Mouse (Mus musculus): ENCODE measurements around the gene Gm49380.
"Not testable (repeated sequence)": the region's sequence is repeated elsewhere in the genome, so short reads cannot be mapped to it uniquely, and the experiment has no call there.

The Gm49380 gene

GRCm38 (mm10) chr9:44125026-44125425 lies 11.7 kb upstream of the Gm49380 start:
- no peak for DNase-seq (ENCODE audit: low spot score)

- no peak for DNase-seq (ENCODE audit: low spot score)
These were observed 11.0 kb upstream of the Gm49380 start for GRCm38 (mm10) chr9:44124317-44124716.

DNA sequence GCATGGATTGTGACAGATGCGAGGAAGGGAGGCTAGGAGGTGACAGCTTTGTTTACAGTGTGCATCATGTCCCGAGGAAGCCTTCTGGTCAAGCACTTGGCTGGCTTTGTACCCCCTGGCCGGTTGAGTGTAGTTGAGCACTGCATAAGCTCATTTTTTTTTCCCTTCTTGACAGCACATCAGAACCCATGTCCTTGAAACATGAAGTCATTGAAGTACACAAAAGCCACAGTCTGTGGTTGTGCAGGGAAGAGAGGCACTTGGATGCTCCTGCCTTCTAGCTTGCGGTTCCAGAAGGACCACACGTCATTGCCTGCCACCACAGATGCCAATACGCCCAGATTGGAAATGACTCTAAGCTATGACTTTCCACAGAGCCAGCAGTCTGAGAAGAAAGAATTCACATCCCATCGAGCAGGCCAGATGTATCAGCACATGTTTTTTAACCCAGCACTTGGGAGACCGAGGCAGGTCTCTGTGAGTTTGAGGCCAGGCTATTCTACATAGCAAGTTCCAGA lies 6.7 kb upstream of the Gm49380 start:
- no peak for DNase-seq (ENCODE audit: low spot score)

- no peak for DNase-seq (ENCODE audit: low spot score)
These were observed 5.7 kb upstream of the Gm49380 start for GRCm38 (mm10) chr9:44119011-44119410.

DNA sequence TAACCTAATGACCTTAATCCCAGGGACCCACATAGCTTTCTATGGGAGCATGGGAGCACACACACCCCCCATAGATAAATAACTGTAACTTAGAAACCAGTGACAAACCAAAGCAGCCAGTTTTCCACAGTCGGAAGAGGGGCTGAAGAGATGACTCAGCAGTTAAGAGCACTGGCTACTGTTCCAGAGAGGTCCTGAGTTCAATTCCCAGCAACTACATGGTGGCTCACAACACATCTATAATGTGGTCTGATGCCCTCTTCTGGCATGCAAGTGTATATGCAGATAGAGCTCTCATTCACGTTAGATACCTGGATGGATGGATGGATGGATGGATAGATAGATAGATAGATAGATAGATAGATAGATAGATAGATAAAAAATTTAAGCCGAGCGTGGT lies 2.9 kb upstream of the Gm49380 start:
- DNase-seq (ENCODE audit: low spot score): no peak

DNA sequence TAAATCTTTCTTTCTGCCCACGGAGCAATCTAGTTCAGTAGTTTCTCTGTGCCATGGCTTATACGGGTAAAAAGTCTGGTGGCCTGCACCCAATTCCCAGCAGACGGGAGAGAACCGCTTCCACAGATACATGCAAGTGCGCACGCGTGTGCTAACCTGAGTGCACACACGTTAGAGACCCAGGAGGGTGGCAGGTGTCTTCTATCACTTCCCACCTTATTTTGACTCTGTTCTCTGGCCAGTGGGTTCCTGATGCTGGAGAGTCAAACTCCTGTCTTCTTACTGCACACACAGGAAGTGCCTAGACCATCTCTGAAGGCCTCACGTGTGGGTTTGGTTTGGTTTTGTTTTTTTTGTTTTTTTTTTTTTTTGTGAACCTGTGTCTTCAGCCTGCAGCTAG lies 2.3 kb upstream of the Gm49380 start:
- no peak for DNase-seq (ENCODE audit: low spot score)

GRCm38 (mm10) chr9:44114453-44114852 lies 1.2 kb upstream of the Gm49380 start:
- no peak for DNase-seq (ENCODE audit: low spot score)

DNA sequence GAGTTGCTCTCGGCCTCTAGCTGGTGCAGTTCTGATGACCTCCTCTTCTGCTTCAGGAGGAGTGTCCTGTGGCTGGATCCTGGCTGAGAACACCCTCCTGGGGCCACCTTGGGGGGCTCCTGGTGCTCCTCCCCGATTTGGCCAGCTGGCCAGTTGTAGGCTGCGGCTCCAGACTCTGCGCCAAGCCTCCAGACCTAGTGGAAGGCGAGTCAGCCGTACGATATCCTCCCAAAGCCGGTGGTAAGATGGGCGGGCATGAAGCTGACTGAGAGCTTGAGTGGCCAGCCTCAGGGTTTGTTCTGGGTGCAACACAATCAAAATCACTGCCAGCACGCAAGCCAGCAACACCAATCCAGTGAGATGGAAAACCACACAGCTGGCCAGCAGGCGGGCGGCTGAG lies 1.4 kb downstream of the Gm49380 start:
- not testable (repeated sequence) for DNase-seq (ENCODE audit: low spot score)

- peak; percentile 75 for DNase-seq (ENCODE audit: low spot score)
These were observed 3.8 kb downstream of the Gm49380 start for GRCm38 (mm10) chr9:44109360-44110095.

GRCm38 (mm10) chr9:44108269-44109055 lies 4.8 kb downstream of the Gm49380 start:
- no peak for DNase-seq (ENCODE audit: low spot score)

- DNase-seq (ENCODE audit: low spot score): no peak
These were observed 5.6 kb downstream of the Gm49380 start for GRCm38 (mm10) chr9:44107557-44108179.

DNA sequence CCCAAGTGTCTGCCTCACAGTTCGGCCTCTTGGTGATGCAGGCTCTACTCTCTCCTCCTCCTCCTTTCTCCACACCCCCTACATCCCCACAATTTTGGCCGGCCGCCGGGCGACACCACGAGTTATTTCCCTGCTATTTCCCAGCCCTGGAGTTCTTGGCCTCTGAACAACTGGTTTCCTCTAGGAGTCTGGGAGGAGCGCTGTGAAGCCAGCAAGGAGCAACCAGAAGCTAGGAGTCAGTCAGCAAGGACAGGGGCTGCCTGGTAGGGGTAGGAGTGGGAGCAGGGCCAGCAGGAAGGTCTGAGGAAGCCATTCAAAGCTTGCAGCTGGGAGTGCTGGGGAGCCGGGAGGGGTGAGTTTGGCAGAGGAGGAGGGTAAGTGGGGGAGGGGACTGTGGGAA lies 6.2 kb downstream of the Gm49380 start, which contains the start of gene C1qtnf5:
C1qtnf5 (plus strand) TSS at position 136 of the 400 bp plus-strand sequence.
- peak; percentile 91 for DNase-seq (ENCODE audit: low spot score)

DNA sequence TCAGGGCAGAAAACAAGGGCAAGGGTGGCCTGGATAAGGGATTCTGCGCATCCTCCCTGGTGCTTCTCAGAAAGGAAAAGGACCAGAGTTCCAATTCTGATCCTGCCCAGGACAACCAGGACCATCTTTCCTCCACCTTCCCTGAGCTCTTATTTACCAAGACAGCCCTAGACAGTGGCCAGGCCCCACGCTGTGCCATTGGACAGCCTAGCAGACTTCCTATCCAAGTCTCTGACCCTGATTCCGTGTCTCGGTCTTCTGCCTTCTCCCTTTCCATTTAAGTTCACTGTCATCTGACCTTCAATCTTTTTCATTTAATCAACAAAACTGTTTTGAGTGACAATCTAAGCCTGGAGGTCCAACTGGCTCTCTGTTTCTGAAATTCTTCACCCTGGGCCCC lies 6.7 kb downstream of the Gm49380 start:
- DNase-seq (ENCODE audit: low spot score): no peak

DNA sequence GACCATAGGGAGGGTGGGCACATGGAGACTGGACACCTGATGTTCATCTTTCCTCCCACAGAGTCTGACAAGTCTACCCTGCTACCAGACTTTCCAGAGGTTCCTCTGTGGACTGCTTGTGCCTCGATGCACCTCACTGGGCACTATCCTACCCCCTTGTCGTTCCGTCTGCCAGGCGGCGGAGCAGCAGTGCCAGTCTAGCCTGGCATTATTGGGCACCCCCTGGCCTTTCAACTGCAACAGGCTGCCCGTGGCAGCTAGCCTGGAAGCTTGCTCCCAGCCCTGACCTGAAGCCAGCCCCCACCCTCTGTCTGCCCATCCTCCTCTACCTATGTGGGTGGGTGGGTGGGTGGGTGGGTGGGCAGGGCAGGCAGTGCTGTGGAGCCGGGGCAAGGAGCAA lies 7.1 kb downstream of the Gm49380 start:
- no peak for DNase-seq (ENCODE audit: low spot score)

DNA sequence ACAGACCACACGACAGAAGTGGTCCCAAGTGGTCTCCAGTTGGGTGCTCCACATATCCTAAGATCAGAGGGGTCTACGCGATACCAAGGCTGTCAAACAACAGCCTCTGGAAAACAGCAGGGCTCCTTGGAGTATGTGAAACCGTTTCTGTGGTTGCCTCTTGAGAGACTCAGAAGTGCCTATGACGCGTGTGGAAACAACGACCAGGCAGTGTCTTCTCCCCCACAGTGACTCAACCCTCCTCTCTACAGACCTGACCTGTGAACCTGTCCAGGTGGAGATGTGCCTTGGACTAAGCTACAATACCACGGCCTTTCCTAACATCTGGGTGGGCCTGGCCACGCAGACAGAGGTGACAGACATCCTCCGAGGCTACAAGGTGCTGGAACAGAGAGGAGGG lies 7.5 kb downstream of the Gm49380 start:
- no peak for DNase-seq (ENCODE audit: low spot score)

DNA sequence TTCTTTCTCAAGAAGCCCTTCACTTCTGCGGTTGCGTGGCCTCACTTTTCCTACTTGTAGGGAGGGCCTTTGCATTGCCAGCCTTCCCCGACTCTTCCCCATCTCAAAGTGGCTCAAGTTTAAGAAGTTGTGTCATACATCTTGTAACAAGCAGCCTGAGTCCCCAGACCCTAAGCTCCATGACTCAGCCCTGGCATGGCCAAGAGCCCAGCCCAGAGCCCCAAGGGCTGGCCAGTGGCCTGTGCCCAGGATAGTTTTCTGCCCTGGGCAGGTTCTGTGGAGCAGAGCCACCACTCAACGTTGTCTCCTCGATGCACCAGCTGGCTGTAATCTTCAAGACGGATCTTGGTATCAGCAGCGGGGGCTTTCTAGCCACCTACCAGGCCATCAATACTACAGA lies 8.4 kb downstream of the Gm49380 start:
- DNase-seq (ENCODE audit: low spot score): no peak

GRCm38 (mm10) chr9:44101490-44101889 lies 11.8 kb downstream of the Gm49380 start, which contains the start of gene Mfrp:
Gene Mfrp (plus strand): TSS chr9:44101729.
- DNase-seq (ENCODE audit: low spot score): no peak

GRCm38 (mm10) chr9:44096536-44096935 lies 16.8 kb downstream of the Gm49380 start:
- DNase-seq (ENCODE audit: low spot score): no peak

GRCm38 (mm10) chr9:44095781-44096180 lies 17.5 kb downstream of the Gm49380 start:
- no peak for DNase-seq (ENCODE audit: low spot score)

DNA sequence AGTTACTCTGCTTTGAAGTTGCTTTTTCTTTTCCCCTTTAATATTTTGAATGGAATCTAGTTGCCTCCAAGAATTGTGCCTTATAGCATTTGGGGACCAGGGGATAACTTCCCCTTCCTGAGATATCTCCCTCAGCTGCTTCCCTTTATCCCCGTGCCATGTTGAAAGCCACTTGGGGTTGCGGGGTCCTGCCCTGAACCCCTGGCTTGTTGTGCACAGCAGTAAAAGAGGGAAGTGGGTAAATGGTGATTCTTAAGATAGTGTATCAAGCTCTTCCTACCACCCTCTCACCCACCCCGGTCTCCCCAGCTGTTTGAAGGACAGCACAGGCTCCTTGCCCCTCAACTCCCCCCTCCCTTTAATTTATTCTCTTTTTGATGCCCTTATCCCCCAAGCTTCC lies 18.6 kb downstream of the Gm49380 start:
- no peak for DNase-seq (ENCODE audit: low spot score)

DNA sequence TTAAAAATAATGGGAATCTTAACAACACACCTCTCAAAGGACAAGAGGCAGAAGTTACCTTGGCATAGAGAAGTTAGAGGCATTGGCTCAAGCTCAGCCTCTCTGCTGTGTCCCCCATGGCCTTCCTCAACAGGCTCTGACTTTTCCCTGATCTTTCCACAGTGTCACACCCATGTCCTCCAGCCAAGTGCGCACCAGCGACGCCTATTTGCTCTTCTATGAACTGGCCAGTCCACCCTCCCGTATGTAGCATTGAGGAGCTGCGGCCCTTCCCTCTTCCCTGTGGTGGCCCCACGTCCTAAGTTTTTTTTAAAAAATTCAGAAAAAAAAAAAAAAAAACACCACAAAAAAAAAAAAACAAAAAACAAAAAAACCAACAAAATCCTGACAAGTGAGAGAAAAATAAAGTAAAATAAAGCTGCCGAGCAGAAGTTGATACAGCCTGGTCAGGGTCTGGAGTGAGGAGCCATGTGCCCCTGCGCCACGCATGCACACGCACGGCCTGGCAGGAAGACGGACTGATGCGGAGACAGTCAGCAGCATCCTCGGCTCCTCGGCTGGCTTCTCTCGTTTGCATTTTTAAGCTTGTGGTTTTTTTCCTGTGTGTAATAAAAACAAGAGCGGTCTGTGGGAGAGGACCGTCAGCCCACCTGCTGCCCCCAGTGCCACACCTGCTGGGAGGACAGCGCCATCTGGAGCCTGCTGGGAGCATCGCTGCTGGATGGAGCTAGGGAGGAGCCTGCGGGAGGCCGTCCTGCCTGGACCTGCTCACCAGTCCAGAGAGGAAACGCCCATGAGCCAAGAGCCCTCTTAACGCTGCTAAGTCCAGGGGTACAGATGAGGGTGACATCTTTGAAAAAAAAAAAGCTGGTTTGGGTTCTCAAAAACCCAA lies 19.4 kb downstream of the Gm49380 start:
- DNase-seq (ENCODE audit: low spot score): peak; percentile 79
